In genomic region chr11:22851416-22851815, GRCm38 (mm10) we compare ENCODE assay signal across 14 mouse cellular contexts. TPM values are rescaled to one million over a fixed set of nuclear protein-coding genes. Genes with fewer than 3 reads are reported as not detected.
DNase-seq lines count a peak whose midpoint lies in the region; ATAC-seq and TF ChIP-seq lines count a peak whose summit lies in the region.
"Had no signal": no experiment of that assay in that cellular context is flagged by ENCODE, and none has a peak within 500 bp of the region (broad histone marks: within the 10 kb centered on the region; RNA-seq: fewer than 3 reads in every experiment).

No protein-coding gene starts in this region.

- H3K27ac ChIP-seq in heart, embryonic 15.5 days = peak overlapping the region; percentile 39; the same call in 1 of the 2 replicates
- H3K27ac ChIP-seq in heart, embryonic 11.5 days (ENCODE audit: low read depth, low read length) = no peak overlapping the region
- H3K27ac ChIP-seq in stomach, embryonic 16.5 days (ENCODE audit: low read length) = 0 out of 2 replicates have a peak overlapping the region, but pooled peaks have one; percentile 27
- H3K27ac ChIP-seq in stomach, postnatal 0 days (replicated peaks) = no peak overlapping the region
- peak overlapping the region; percentile 94 for H3K27ac ChIP-seq in bone marrow macrophage, adult 2 months (ENCODE audit: insufficient read depth, low read depth, low read length)
- H3K27ac ChIP-seq: lung, embryonic 15.5 days; stomach, embryonic 15.5 days had no signal

- TF ChIP-seq POLR2A in bone marrow macrophage, adult 2 months (IDR thresholded peaks at IDR 0.05; ENCODE audit: borderline replicate concordance, low read depth, low read length) = no peak

- 49% methylated on average over 4 of the region's 4 CpGs for WGBS in heart, embryonic 15.5 days
- WGBS in heart, embryonic 11.5 days (ENCODE audit: insufficient replicate concordance) = 45% methylated on average over 4 of the region's 4 CpGs
- WGBS in stomach, embryonic 16.5 days = 38% methylated on average over 4 of the region's 4 CpGs
- WGBS in stomach, postnatal 0 days = 27% methylated on average over 4 of the region's 4 CpGs

- no peak for TF ChIP-seq CTCF in stomach, postnatal 0 days (IDR thresholded peaks at IDR 0.05; ENCODE audit: low read depth)
- TF ChIP-seq CTCF in bone marrow macrophage, adult 2 months (IDR thresholded peaks at IDR 0.05; ENCODE audit: low read depth, low read length) = no peak

- no peak overlapping the region for H3K9ac ChIP-seq in heart, embryonic 15.5 days
- no peak overlapping the region for H3K9ac ChIP-seq in heart, embryonic 11.5 days (ENCODE audit: low read depth, low read length)
- no peak overlapping the region for H3K9ac ChIP-seq in stomach, embryonic 16.5 days (ENCODE audit: low read length)
- H3K9ac ChIP-seq in stomach, postnatal 0 days (ENCODE audit: low read length) = no peak overlapping the region
- H3K9ac ChIP-seq: lung, embryonic 15.5 days; stomach, embryonic 15.5 days had no signal

- peaks cover 42% of the 10 kb centered on the region for H3K4me1 ChIP-seq in heart, embryonic 15.5 days (replicated peaks)
- H3K4me1 ChIP-seq in heart, embryonic 11.5 days (ENCODE audit: control insufficient read depth, insufficient read depth, low read length) = peaks cover 24% of the 10 kb centered on the region
- H3K4me1 ChIP-seq in stomach, embryonic 16.5 days (ENCODE audit: control insufficient read depth, insufficient read depth, low read length) = peaks cover 34% of the 10 kb centered on the region
- peaks cover 12% of the 10 kb centered on the region; the same call in 1 of the 2 replicates for H3K4me1 ChIP-seq in stomach, postnatal 0 days (replicated peaks; ENCODE audit: control insufficient read depth, insufficient read depth)
- H3K4me1 ChIP-seq in bone marrow macrophage, adult 2 months (ENCODE audit: control insufficient read depth, insufficient read depth, low read length) = peaks cover 84% of the 10 kb centered on the region

- no peak for DNase-seq in stomach, postnatal 0 days (ENCODE audit: low spot score)
- no peak for DNase-seq in Muller cell, postnatal 12 days (ENCODE audit: inconsistent ontology term)
- DNase-seq in gastrocnemius, adult 18-20 months (ENCODE audit: low spot score) = no peak
- no peak for DNase-seq in layer of hippocampus, adult 9-10 months (ENCODE audit: low spot score)
- DNase-seq: cerebellum, adult 9-11 months; gastrocnemius, postnatal 10 days; right cerebral cortex, postnatal 25 days had no signal

- no peaks in the 10 kb centered on the region for H3K9me3 ChIP-seq in heart, embryonic 15.5 days (replicated peaks)
- H3K9me3 ChIP-seq in heart, embryonic 11.5 days (replicated peaks; ENCODE audit: control insufficient read depth, low read length) = no peaks in the 10 kb centered on the region
- no peaks in the 10 kb centered on the region for H3K9me3 ChIP-seq in stomach, embryonic 16.5 days (replicated peaks; ENCODE audit: control insufficient read depth, low read length)
- no peaks in the 10 kb centered on the region for H3K9me3 ChIP-seq in stomach, postnatal 0 days (ENCODE audit: control insufficient read depth, low read length)
- H3K9me3 ChIP-seq: lung, embryonic 15.5 days; stomach, embryonic 15.5 days had no signal

- ATAC-seq in heart, embryonic 15.5 days (replicated peaks; ENCODE audit: insufficient number of reproducible peaks, insufficient read depth, low FRiP score, low read depth) = 0 out of 2 replicates have a peak, but pooled peaks have one; percentile 37
- ATAC-seq in heart, embryonic 11.5 days (replicated peaks; ENCODE audit: insufficient number of reproducible peaks, low FRiP score, low TSS enrichment) = no peak
- no peak for ATAC-seq in stomach, embryonic 16.5 days (ENCODE audit: insufficient read depth, low FRiP score)
- ATAC-seq in stomach, postnatal 0 days (ENCODE audit: low FRiP score, low TSS enrichment) = no peak
- ATAC-seq: intestine, embryonic 16.5 days had no signal

- no peak for TF ChIP-seq EP300 in stomach, postnatal 0 days (optimal IDR thresholded peaks at IDR 0.05)

- H3K4me3 ChIP-seq in heart, embryonic 15.5 days = no peak overlapping the region
- H3K4me3 ChIP-seq in heart, embryonic 11.5 days (ENCODE audit: low read depth, low read length) = no peak overlapping the region
- H3K4me3 ChIP-seq in stomach, embryonic 16.5 days (replicated peaks; ENCODE audit: low read length) = no peak overlapping the region
- no peak overlapping the region for H3K4me3 ChIP-seq in stomach, postnatal 0 days (ENCODE audit: low read depth, low read length)
- H3K4me3 ChIP-seq in bone marrow macrophage, adult 2 months (ENCODE audit: insufficient read depth, low read length) = no peak overlapping the region
- H3K4me3 ChIP-seq: lung, embryonic 15.5 days; stomach, embryonic 15.5 days had no signal

- H3K4me2 ChIP-seq in heart, embryonic 15.5 days = no peak overlapping the region
- H3K4me2 ChIP-seq in heart, embryonic 11.5 days = no peak overlapping the region
- H3K4me2 ChIP-seq in stomach, embryonic 16.5 days (ENCODE audit: low read depth, low read length) = no peak overlapping the region
- no peak overlapping the region for H3K4me2 ChIP-seq in stomach, postnatal 0 days (replicated peaks; ENCODE audit: low read depth)
- H3K4me2 ChIP-seq: lung, embryonic 15.5 days; stomach, embryonic 15.5 days had no signal

- no peaks in the 10 kb centered on the region for H3K36me3 ChIP-seq in heart, embryonic 15.5 days
- H3K36me3 ChIP-seq in heart, embryonic 11.5 days (ENCODE audit: control insufficient read depth, insufficient read depth, low read length) = no peaks in the 10 kb centered on the region
- H3K36me3 ChIP-seq in stomach, embryonic 16.5 days (ENCODE audit: control insufficient read depth, insufficient read depth, low read length) = no peaks in the 10 kb centered on the region
- no peaks in the 10 kb centered on the region; the same call in 1 of the 2 replicates for H3K36me3 ChIP-seq in stomach, postnatal 0 days (ENCODE audit: control insufficient read depth, insufficient read depth, low read length)
- H3K36me3 ChIP-seq: lung, embryonic 15.5 days; stomach, embryonic 15.5 days had no signal

- H3K27me3 ChIP-seq in heart, embryonic 15.5 days = no peaks in the 10 kb centered on the region
- 0 out of 2 replicates have a peak, but pooled peaks cover under 1% of the 10 kb centered on the region for H3K27me3 ChIP-seq in heart, embryonic 11.5 days (ENCODE audit: control insufficient read depth, insufficient read depth, low read length)
- H3K27me3 ChIP-seq in stomach, embryonic 16.5 days (ENCODE audit: control insufficient read depth, insufficient read depth, low read length) = no peaks in the 10 kb centered on the region
- no peaks in the 10 kb centered on the region for H3K27me3 ChIP-seq in stomach, postnatal 0 days (ENCODE audit: control insufficient read depth, insufficient read depth, low read length)
- H3K27me3 ChIP-seq: lung, embryonic 15.5 days; stomach, embryonic 15.5 days had no signal

RNA-seq across cellular contexts. Expression of gene B3gnt2, which starts 9.3 kb away (rescaled TPM):
- 6.5 and 6.9 TPM in 2 replicates for polyA plus RNA-seq in heart, embryonic 15.5 days (2015; fragmentation: Nextera tagmentation; extraction: Ambion mirVana)
- 2.2 and 2.9 TPM in 2 replicates for polyA plus RNA-seq in heart, embryonic 11.5 days (2014; fragmentation: Nextera tagmentation; extraction: Ambion mirVana)
- 12.7 and 12.9 TPM in 2 replicates for polyA plus RNA-seq in stomach, embryonic 16.5 days (2015; fragmentation: Nextera tagmentation; extraction: Ambion mirVana)
- 15.1 and 18.4 TPM in 2 replicates for polyA plus RNA-seq in stomach, postnatal 0 days (2015; fragmentation: Nextera tagmentation; extraction: Ambion mirVana)
- polyA plus RNA-seq in bone marrow macrophage, adult 2 months (2012; ENCODE audit: insufficient read depth, insufficient read length, missing spikeins) = 19.7 and 20.5 TPM in 2 replicates
- 1 to 10 TPM; 1.0 to 2.2 TPM for total RNA-seq in gastrocnemius, adult 18-20 months (2021)

Comparison
In these comparisons a context has a peak if more than half of its experiments do, and no peak if none do; other contexts are left out.
1. H3K27ac ChIP-seq: peak in heart, embryonic 15.5 days (single experiment), stomach, embryonic 16.5 days (single experiment) and bone marrow macrophage, adult 2 months (single experiment); none in heart, embryonic 11.5 days (single experiment) and stomach, postnatal 0 days (single experiment).